Mouse (Mus musculus): Measurements from ENCODE around the gene Ap1m2.
"Not testable (repeated sequence)": the region's sequence is repeated elsewhere in the genome, so short reads cannot be mapped to it uniquely, and the experiment has no call there.

Ap1m2 gene

GRCm38 (mm10) chr9:21327569-21327968, 15.4 kb upstream of the Ap1m2 start:
- no peak for DNase-seq (ENCODE audit: low read depth, low spot score)

GRCm38 (mm10) chr9:21324269-21324668, 12.1 kb upstream of the Ap1m2 start:
- no peak for DNase-seq (ENCODE audit: low read depth, low spot score)

GRCm38 (mm10) chr9:21322917-21323297, 10.8 kb upstream of the Ap1m2 start:
- DNase-seq (ENCODE audit: low read depth, low spot score) = not testable (repeated sequence)

GRCm38 (mm10) chr9:21322211-21322916, 10.2 kb upstream of the Ap1m2 start:
- DNase-seq (ENCODE audit: low read depth, low spot score) = no peak

GRCm38 (mm10) chr9:21321513-21321835, 9.3 kb upstream of the Ap1m2 start:
- peak; percentile 51 for DNase-seq (ENCODE audit: low read depth, low spot score)

GRCm38 (mm10) chr9:21320619-21321512, 8.7 kb upstream of the Ap1m2 start, which contains the start of gene Slc44a2:
Gene Slc44a2 (plus strand): TSS chr9:21320698.
- peak; percentile 68 for DNase-seq (ENCODE audit: low read depth, low spot score)

- no peak for DNase-seq (ENCODE audit: low read depth, low spot score)
These were observed 8.1 kb upstream of the Ap1m2 start for GRCm38 (mm10) chr9:21320280-21320618.

- DNase-seq (ENCODE audit: low read depth, low spot score) = no peak
These were observed 7.4 kb upstream of the Ap1m2 start for GRCm38 (mm10) chr9:21319503-21319902.

- no peak for DNase-seq (ENCODE audit: low read depth, low spot score)
These were observed 6.7 kb upstream of the Ap1m2 start for GRCm38 (mm10) chr9:21318792-21319191.

GRCm38 (mm10) chr9:21316696-21317095, 4.6 kb upstream of the Ap1m2 start:
- DNase-seq (ENCODE audit: low read depth, low spot score) = no peak

GRCm38 (mm10) chr9:21315421-21315820, 3.3 kb upstream of the Ap1m2 start:
- DNase-seq (ENCODE audit: low read depth, low spot score) = peak; percentile 48

- no peak for DNase-seq (ENCODE audit: low read depth, low spot score)
These were observed 2.4 kb upstream of the Ap1m2 start for GRCm38 (mm10) chr9:21314367-21315140.

GRCm38 (mm10) chr9:21313394-21313793, 1.3 kb upstream of the Ap1m2 start:
- DNase-seq (ENCODE audit: low read depth, low spot score) = peak; percentile 87

- no peak for DNase-seq (ENCODE audit: low read depth, low spot score)
These were observed 442 bp downstream of the Ap1m2 start for GRCm38 (mm10) chr9:21311695-21312094.

GRCm38 (mm10) chr9:21309150-21309741, 2.9 kb downstream of the Ap1m2 start:
- DNase-seq (ENCODE audit: low read depth, low spot score) = no peak

- no peak for DNase-seq (ENCODE audit: low read depth, low spot score)
These were observed 7.1 kb downstream of the Ap1m2 start for GRCm38 (mm10) chr9:21305065-21305464.

- no peak for DNase-seq (ENCODE audit: low read depth, low spot score)
These were observed 13.1 kb downstream of the Ap1m2 start for GRCm38 (mm10) chr9:21299014-21299413.

GRCm38 (mm10) chr9:21292271-21292670, 19.9 kb downstream of the Ap1m2 start:
- DNase-seq (ENCODE audit: low read depth, low spot score) = no peak

GRCm38 (mm10) chr9:21291868-21292267, 20.3 kb downstream of the Ap1m2 start:
- not testable (repeated sequence) for DNase-seq (ENCODE audit: low read depth, low spot score)

GRCm38 (mm10) chr9:21291022-21291787, 20.9 kb downstream of the Ap1m2 start, which contains the start of gene Cdkn2d:
Gene Cdkn2d (minus strand): TSS chr9:21291407.
- peak; percentile 100 for DNase-seq (ENCODE audit: low read depth, low spot score)

- DNase-seq (ENCODE audit: low read depth, low spot score) = peak; percentile 49
These were observed 21.5 kb downstream of the Ap1m2 start for GRCm38 (mm10) chr9:21290589-21290988.

Measured in 3T3-L1 (cell line).